Mouse (Mus musculus) small intestine, adult 2 months (tissue): ENCODE results near the gene Ceacam18. TPM values are rescaled to one million over a fixed set of nuclear protein-coding genes. Genes with fewer than 3 reads are reported as not detected.
"Not testable (repeated sequence)": the region's sequence is repeated elsewhere in the genome, so short reads cannot be mapped to it uniquely, and the experiment has no call there.

ENCODE experiments used
- H3K27ac ChIP-seq: fragments of 200-500 bp; 2 replicates; pipeline ENCODE4 v1.5.1; 2012; ENCODE audit warnings: low read depth, low read length, control low read depth, inconsistent platforms; ENCODE audit not compliant: insufficient read depth
- H3K27me3 ChIP-seq: fragments of 200-500 bp; 2 replicates; pipeline ENCODE4 v1.6.1; 2012; ENCODE audit warnings: mild to moderate bottlenecking, moderate library complexity, low read length, inconsistent platforms; ENCODE audit not compliant: control insufficient read depth, insufficient read depth
- H3K36me3 ChIP-seq: fragments of 200-500 bp; 2 replicates; pipeline ENCODE4 v1.6.1; 2012; ENCODE audit warnings: mild to moderate bottlenecking, low read length, control low read depth, inconsistent platforms; ENCODE audit not compliant: control insufficient read depth, insufficient read depth
- H3K4me1 ChIP-seq: fragments of 200-500 bp; 2 replicates; pipeline ENCODE4 v1.6.1; 2012; ENCODE audit warnings: low read length, inconsistent platforms, mixed read lengths; ENCODE audit not compliant: control insufficient read depth, insufficient read depth, insufficient read length
- H3K4me3 ChIP-seq: fragments of 200-500 bp; 2 replicates; pipeline ENCODE4 v1.5.1; 2012; ENCODE audit warnings: low read depth, mild to moderate bottlenecking, control low read depth, inconsistent platforms, low read length, moderate library complexity
- CTCF ChIP-seq: fragments of 200-500 bp; IDR thresholded peaks from 2 replicates; pipeline ENCODE4 v1.5.1; 2012; ENCODE audit warnings: low read depth, mild to moderate bottlenecking, control low read depth, inconsistent platforms, low read length, moderate library complexity, mixed read lengths; ENCODE audit not compliant: insufficient replicate concordance, insufficient read length; ENCODE audit errors: extremely low read depth
- POLR2A ChIP-seq: fragments of 200-500 bp; IDR thresholded peaks from 2 replicates; pipeline ENCODE4 v1.6.1; 2012; ENCODE audit warnings: low read depth, mild to moderate bottlenecking, control low read depth, inconsistent platforms, low read length, moderate library complexity
- WGBS: fragments of 180-500 bp; shearing (Covaris S2); methylation state at CpG from one replicate; pipeline ENCODE4 v1.1.7; 2018; 5-methylcytosine and 5-hydroxymethylcytosine counted together
- polyA plus RNA-seq: library from polyadenylated mRNA; depleted of rRNA; stranded (reverse); fragments of >200 nt; gene quantifications from 2 replicates; pipeline ENCODE4 v1.2.3, GENCODE M21; 2012; rRNA removed

Gene Ceacam18
- polyA plus RNA-seq, 1 experiment, result 57.8 TPM

- Histone ChIP-seq H3K27ac (no peak overlapping the region), H3K4me1 (no peaks in the 10 kb centered on the region), H3K4me3 (no peak overlapping the region), H3K27me3 (no peaks in the 10 kb centered on the region), H3K36me3 (peaks cover 19% of the 10 kb centered on the region)
- WGBS, result 25% methylated on average over 5 of the region's 5 CpGs
- TF ChIP-seq CTCF, result peak; percentile 82; the same call in 1 of the 2 replicates
- no peak for TF ChIP-seq POLR2A
Measured at GRCm38 (mm10) chr7:43680960-43681359, 46.5 kb downstream of the Ceacam18 start.

DNA sequence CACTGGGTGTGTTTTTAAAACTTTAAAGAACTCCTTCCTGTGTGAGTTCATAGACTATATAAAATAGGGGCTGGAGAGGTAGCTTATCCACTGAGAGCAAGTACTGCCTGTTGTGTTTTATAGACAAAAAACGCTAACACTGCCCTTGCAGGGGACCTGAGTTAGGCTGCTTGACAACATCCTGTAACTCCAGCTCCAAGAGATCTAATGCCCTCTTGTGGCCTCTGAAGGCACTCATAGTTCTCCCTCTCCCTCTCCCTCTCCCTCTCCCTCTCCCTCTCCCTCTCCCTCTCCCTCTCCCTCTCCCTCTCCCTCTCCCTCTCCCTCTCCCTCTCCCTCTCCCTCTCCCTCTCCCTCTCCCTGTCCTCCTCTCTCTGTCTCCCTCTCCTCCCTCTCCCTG lies 48.0 kb downstream of the Ceacam18 start:
- H3K36me3 ChIP-seq, H3K27me3 ChIP-seq, H3K4me1 ChIP-seq, H3K4me3 ChIP-seq, H3K27ac ChIP-seq: not testable (repeated sequence)
- 11% methylated on average over 1 of the region's 1 CpGs for WGBS

GRCm38 (mm10) chr7:43685088-43685487 lies 50.6 kb downstream of the Ceacam18 start:
- WGBS, result 18% methylated on average over 7 of the region's 7 CpGs
- no peaks in the 10 kb centered on the region for H3K27me3 ChIP-seq
- no peak overlapping the region for H3K27ac ChIP-seq

DNA sequence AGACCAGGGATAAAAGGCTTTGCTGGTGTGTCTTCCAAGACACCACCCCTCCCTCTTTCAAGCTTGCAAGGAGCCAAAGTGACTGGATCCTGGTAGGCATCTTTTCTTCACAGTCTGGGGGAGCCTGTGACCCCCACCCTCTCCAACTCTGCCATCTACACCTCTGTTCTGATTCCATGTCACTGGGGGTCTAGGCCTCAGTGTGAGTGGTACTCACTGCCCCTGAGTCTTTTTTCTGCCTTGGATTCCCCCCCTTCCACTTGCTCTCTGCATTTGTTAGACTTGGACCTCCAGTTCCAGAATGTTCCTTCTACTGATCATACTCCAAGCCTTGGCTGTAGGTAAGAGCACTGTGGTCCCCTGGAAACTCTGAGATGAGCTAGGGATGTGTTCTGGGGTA lies 55.6 kb downstream of the Ceacam18 start, which contains the start of gene Klk14:
TSS of gene Klk14 (plus strand) at position 301 of the 400 bp plus-strand sequence.
- H3K4me1 ChIP-seq, result no peaks in the 10 kb centered on the region
- no peak for TF ChIP-seq CTCF
- TF ChIP-seq POLR2A, result no peak
- H3K36me3 ChIP-seq, result no peaks in the 10 kb centered on the region
- no peak within 1 kb of the TSS for H3K4me3 ChIP-seq
- no peak within 1 kb of the TSS for H3K27ac ChIP-seq
- H3K27me3 ChIP-seq, result no peaks in the 10 kb centered on the region

More at GRCm38 (mm10) chr7:43685088-43685487, 50.6 kb downstream of the Ceacam18 start:
- H3K4me3 ChIP-seq, result no peak overlapping the region
- no peaks in the 10 kb centered on the region for H3K36me3 ChIP-seq
- no peak for TF ChIP-seq POLR2A
- TF ChIP-seq CTCF, result no peak
- H3K4me1 ChIP-seq, result no peaks in the 10 kb centered on the region

Other genes with a start within 250 kb of the Ceacam18 start
- gene Siglecg, start 226.5 kb upstream of the Ceacam18 start, polyA plus RNA-seq, result 7.8 and 11.8 TPM in 2 replicates
- not detected in 2 replicates for gene Lim2, start 207.0 kb upstream of the Ceacam18 start, polyA plus RNA-seq
- 28.1 and 31.3 TPM in 2 replicates for gene Nkg7, start 197.6 kb upstream of the Ceacam18 start, polyA plus RNA-seq
- not detected in 2 replicates for gene Cldnd2, start 193.9 kb upstream of the Ceacam18 start, polyA plus RNA-seq
- gene Etfb, start 190.6 kb upstream of the Ceacam18 start, polyA plus RNA-seq, result 45.1 and 66.8 TPM in 2 replicates
- gene Gm45233, start 190.6 kb upstream of the Ceacam18 start, polyA plus RNA-seq, result 0.29 TPM in 1 of 2 replicates, not detected in the other
- 1.0 and 4.3 TPM in 2 replicates for gene Vsig10l, start 171.6 kb upstream of the Ceacam18 start, polyA plus RNA-seq
- 1.4 and 1.5 TPM in 2 replicates for gene Iglon5, start 144.6 kb upstream of the Ceacam18 start, polyA plus RNA-seq
- gene 4931406B18Rik, start 128.8 kb upstream of the Ceacam18 start, polyA plus RNA-seq, result not detected in 2 replicates
- gene Cd33, start 90.3 kb upstream of the Ceacam18 start, polyA plus RNA-seq, result 3.0 and 4.7 TPM in 2 replicates
- 0.28 and 0.36 TPM in 2 replicates for gene Zfp658, start 72.5 kb upstream of the Ceacam18 start, polyA plus RNA-seq
- 0.63 and 0.91 TPM in 2 replicates for gene Zfp719, start 55.1 kb upstream of the Ceacam18 start, polyA plus RNA-seq
- 0.05 TPM in 1 of 2 replicates, not detected in the other for gene Zfp819, start 27.5 kb upstream of the Ceacam18 start, polyA plus RNA-seq
- gene Siglece, start 25.5 kb downstream of the Ceacam18 start, polyA plus RNA-seq, result 2.2 and 3.0 TPM in 2 replicates
- gene Ctu1, start 37.3 kb downstream of the Ceacam18 start, polyA plus RNA-seq, result 7.6 and 9.7 TPM in 2 replicates
- gene Klk14, start 55.7 kb downstream of the Ceacam18 start, polyA plus RNA-seq, result 0.09 TPM in 1 of 2 replicates, not detected in the other
- gene Klk13, start 77.9 kb downstream of the Ceacam18 start, polyA plus RNA-seq, result 0.09 TPM in 1 of 2 replicates, not detected in the other
- not detected in 2 replicates for gene Klk12, start 134.2 kb downstream of the Ceacam18 start, polyA plus RNA-seq
- not detected in 2 replicates for gene Klk11, start 139.9 kb downstream of the Ceacam18 start, polyA plus RNA-seq
- gene Klk10, start 146.3 kb downstream of the Ceacam18 start, polyA plus RNA-seq, result 0.19 TPM in 2 replicates
- gene Klk9, start 157.2 kb downstream of the Ceacam18 start, polyA plus RNA-seq, result 0.15 TPM in 1 of 2 replicates, not detected in the other
- gene Klk8, start 162.9 kb downstream of the Ceacam18 start, polyA plus RNA-seq, result 3.6 and 4.4 TPM in 2 replicates
- gene Klk7, start 176.6 kb downstream of the Ceacam18 start, polyA plus RNA-seq, result not detected in 2 replicates
- 0.22 TPM in 1 of 2 replicates, not detected in the other for gene Klk6, start 189.8 kb downstream of the Ceacam18 start, polyA plus RNA-seq
- gene Klk5, start 207.3 kb downstream of the Ceacam18 start, polyA plus RNA-seq, result not detected in 2 replicates
- gene Klk4, start 246.5 kb downstream of the Ceacam18 start, polyA plus RNA-seq, result not detected in 2 replicates